Comparison of ENCODE assay signal across 8 mouse cellular contexts in genomic region chr12:8547357-8547756, GRCm38 (mm10). TPM values are rescaled to one million over a fixed set of nuclear protein-coding genes. Genes with fewer than 3 reads are reported as not detected.
DNase-seq lines count a peak whose midpoint lies in the region; ATAC-seq and TF ChIP-seq lines count a peak whose summit lies in the region.

No protein-coding gene starts in this region.

- peak; percentile 99 for ATAC-seq in megakaryocyte, adult 5-6 weeks (ENCODE audit: poor library complexity, severe bottlenecking)

- no peak overlapping the region for H3K27ac ChIP-seq in left cerebral cortex, adult 2 months

- peak; percentile 92 for TF ChIP-seq CTCF in left cerebral cortex, adult 2 months (IDR thresholded peaks at IDR 0.05)

- H3K4me3 ChIP-seq in left cerebral cortex, adult 2 months: no peak overlapping the region

- DNase-seq in WW6 (ENCODE audit: low read depth, low spot score): peak; percentile 77
- DNase-seq in cerebellum, postnatal 25 days: peak; percentile 56 to 66
- DNase-seq in gastrocnemius, adult 8-10 months (ENCODE audit: low spot score in 2 of 2): peak; percentile 46 to 51
- DNase-seq in hindlimb bud, embryonic 11.5 days (ENCODE audit: extremely low spot score, low read depth, low spot score): peak; percentile 71
- peak; percentile 49 to 57 for DNase-seq in left cerebral cortex, adult 2 months (ENCODE audit: extremely low spot score in 1 of 2, low spot score in 2 of 2)
- DNase-seq in retina, postnatal 7 days (ENCODE audit: low read depth, low spot score): peak; percentile 67
- DNase-seq in urinary bladder, postnatal 36 days (ENCODE audit: low spot score in 2 of 2): peak; percentile 37 to 65

- intact Hi-C loops in left cerebral cortex, adult 2 months (cut with DNase I): loop anchor here (2.0 kb wide), 2 partner anchors 43 to 227 kb away; no protein-coding TSS in a partner anchor

RNA-seq across cellular contexts. Expression of gene Rhob, which starts 47.5 kb away (rescaled TPM):
- total RNA-seq in gastrocnemius, adult 8-10 months (2022): 10 to 100 TPM; 19.6 to 44.6 (median 26.7) TPM
- 100 to 1,000 TPM; 283 to 310 TPM for total RNA-seq in left cerebral cortex, adult 2 months (2021)
- 107 and 120 TPM in 2 replicates for total RNA-seq in megakaryocyte, adult 5-6 weeks (2015)
- total RNA-seq in megakaryocyte, adult 5-6 weeks (2017): 55.4 and 60.5 TPM in 2 replicates

RNA-seq across cellular contexts. Expression of gene Slc7a15, which starts 51.5 kb away (rescaled TPM):
- not detected for total RNA-seq in gastrocnemius, adult 8-10 months (2022)
- total RNA-seq in left cerebral cortex, adult 2 months (2021): not detected
- not detected in 2 replicates for total RNA-seq in megakaryocyte, adult 5-6 weeks (2015)
- not detected in 2 replicates for total RNA-seq in megakaryocyte, adult 5-6 weeks (2017)
